Mouse (Mus musculus): Measurements from ENCODE around the gene Epha4.

DNA sequence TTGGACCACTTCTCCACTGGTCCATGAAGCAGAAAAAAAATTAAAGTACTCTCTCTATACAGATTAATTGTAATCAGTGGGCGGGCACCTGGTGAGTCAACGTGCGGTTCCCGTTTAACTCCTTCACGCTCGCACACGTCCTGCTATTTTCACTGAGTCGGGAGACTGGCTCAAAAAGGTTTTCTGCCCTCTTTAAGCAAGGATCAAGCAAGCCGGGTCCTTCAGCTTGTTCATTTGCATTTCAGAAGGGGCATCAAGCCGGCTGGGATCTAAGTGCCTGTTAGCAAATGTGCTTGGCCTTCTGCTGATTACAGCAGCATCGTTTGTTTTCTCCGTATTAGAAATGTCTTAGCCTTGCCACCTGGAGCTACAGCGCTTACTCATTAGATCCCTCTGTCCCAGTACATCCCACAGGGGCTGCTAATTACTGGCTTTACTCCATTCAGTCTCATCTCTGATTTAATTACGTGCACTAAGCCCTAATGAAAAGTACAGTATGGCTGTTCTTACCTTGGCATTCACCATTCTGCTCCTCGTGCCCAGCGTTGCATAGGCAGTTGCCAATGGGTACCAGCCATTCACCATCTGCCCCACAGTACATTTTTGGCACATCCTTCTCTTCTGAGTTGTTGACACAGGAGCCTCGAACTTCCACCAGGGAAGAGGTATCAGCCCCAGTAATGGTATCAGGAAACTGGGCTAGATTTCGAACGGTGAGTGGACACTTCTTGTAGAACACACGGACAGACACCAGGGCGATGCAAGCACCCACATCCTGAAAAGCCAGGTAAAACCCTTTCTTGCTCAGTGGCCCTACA, 8.6 kb downstream of the Epha4 start:
- TF ChIP-seq EP300 (IDR thresholded peaks at IDR 0.05) (no peak), CTCF (IDR thresholded peaks at IDR 0.05) (no peak)
